Mouse (Mus musculus) stomach, postnatal 0 days (tissue): ENCODE measurements at regions not wholly inside any gene's neighbourhood (a gene's known extent, or its start where the extent isn't known, plus 50 kb on each side); places are given as distances from the start of the nearest gene placed in this dataset.

ENCODE experiments used
- ATAC-seq: fragments of 200-750 bp; cut with Nextera tagmentation; 2 replicates; pipeline ENCODE4 v1.8.0; 2017; ENCODE audit not compliant: low FRiP score, low TSS enrichment
- DNase-seq: peaks from one replicate; pipeline ENCODE4 v3.0.0-alpha.2; 2016; ENCODE audit warnings: low spot score
- H3K27ac ChIP-seq: fragments of 300-500 bp; sonication (generic); replicated peaks from 2 replicates; pipeline ENCODE4 v1.5.1; 2014; ENCODE audit warnings: mild to moderate bottlenecking, control low read depth
- H3K27me3 ChIP-seq: fragments of 300-500 bp; sonication (generic); 2 replicates; pipeline ENCODE4 v1.6.1; 2014; ENCODE audit warnings: low read length; ENCODE audit not compliant: control insufficient read depth, insufficient read depth
- H3K36me3 ChIP-seq: fragments of 300-500 bp; sonication (generic); 2 replicates; pipeline ENCODE4 v1.6.1; 2014; ENCODE audit warnings: low read length, mixed read lengths; ENCODE audit not compliant: control insufficient read depth, insufficient read depth
- H3K4me1 ChIP-seq: fragments of 300-500 bp; sonication (generic); replicated peaks from 2 replicates; pipeline ENCODE4 v1.6.1; 2014; ENCODE audit warnings: antibody characterized with exemption; ENCODE audit not compliant: control insufficient read depth, insufficient read depth
- H3K4me2 ChIP-seq: fragments of 300-500 bp; sonication (generic); replicated peaks from 2 replicates; pipeline ENCODE4 v1.6.1; 2014; ENCODE audit warnings: low read depth, mild to moderate bottlenecking, control low read depth, moderate library complexity
- H3K4me3 ChIP-seq: fragments of 300-500 bp; sonication (generic); 2 replicates; pipeline ENCODE4 v1.5.1; 2014; ENCODE audit warnings: low read depth, low read length, control low read depth
- H3K9ac ChIP-seq: fragments of 300-500 bp; sonication (generic); 2 replicates; pipeline ENCODE4 v1.6.1; 2014; ENCODE audit warnings: mild to moderate bottlenecking, low read length, control low read depth, mixed read lengths
- H3K9me3 ChIP-seq: fragments of 300-500 bp; sonication (generic); 2 replicates; pipeline ENCODE4 v1.6.1; 2016; ENCODE audit warnings: low read length; ENCODE audit not compliant: control insufficient read depth
- CTCF ChIP-seq: IDR thresholded peaks from 2 replicates; pipeline ENCODE4 v1.5.1; 2016; ENCODE audit warnings: antibody characterized with exemption, low read depth, mild to moderate bottlenecking, moderate library complexity
- EP300 ChIP-seq: optimal IDR thresholded peaks from 2 replicates; pipeline ENCODE3; 2016; ENCODE audit warnings: antibody characterized with exemption
- WGBS: fragments of 180-500 bp; shearing (Covaris S2); extraction: QIAGEN DNeasy Blood & Tissue Kit; methylation state at CpG from one replicate; pipeline ENCODE4 v1.1.7; 2014; 5-methylcytosine and 5-hydroxymethylcytosine counted together

DNA sequence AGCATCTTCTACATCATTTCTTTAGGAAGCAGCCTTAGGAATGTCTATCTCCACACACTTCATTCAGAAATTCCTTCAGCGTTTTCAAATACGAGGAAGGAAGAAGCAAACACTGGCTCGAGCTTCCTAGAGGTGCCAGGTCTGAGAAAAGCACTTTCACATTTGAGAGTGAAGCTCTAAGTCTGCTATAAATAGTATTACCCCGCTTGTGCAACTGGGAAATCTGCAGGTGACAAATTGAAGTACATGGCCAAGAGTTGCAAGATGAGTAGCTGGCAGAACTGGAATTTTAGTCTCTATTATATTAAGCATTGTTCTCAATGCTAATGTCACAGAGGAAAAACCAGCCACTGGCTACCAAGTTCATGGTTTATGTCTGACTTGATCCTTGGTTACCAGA lies 73.2 kb upstream of the Klf7 start:
- DNase-seq (no peak), ATAC-seq (no peak)
- TF ChIP-seq EP300, result no peak
- TF ChIP-seq CTCF, result no peak
- H3K4me3 ChIP-seq, result no peak overlapping the region
- no peak overlapping the region for H3K4me2 ChIP-seq
- no peaks in the 10 kb centered on the region for H3K4me1 ChIP-seq
- 37% methylated on average over 4 of the region's 4 CpGs for WGBS
- no peak overlapping the region for H3K27ac ChIP-seq
- H3K36me3 ChIP-seq, result no peaks in the 10 kb centered on the region
- no peaks in the 10 kb centered on the region for H3K27me3 ChIP-seq
- no peaks in the 10 kb centered on the region for H3K9me3 ChIP-seq
- H3K9ac ChIP-seq, result no peak overlapping the region

DNA sequence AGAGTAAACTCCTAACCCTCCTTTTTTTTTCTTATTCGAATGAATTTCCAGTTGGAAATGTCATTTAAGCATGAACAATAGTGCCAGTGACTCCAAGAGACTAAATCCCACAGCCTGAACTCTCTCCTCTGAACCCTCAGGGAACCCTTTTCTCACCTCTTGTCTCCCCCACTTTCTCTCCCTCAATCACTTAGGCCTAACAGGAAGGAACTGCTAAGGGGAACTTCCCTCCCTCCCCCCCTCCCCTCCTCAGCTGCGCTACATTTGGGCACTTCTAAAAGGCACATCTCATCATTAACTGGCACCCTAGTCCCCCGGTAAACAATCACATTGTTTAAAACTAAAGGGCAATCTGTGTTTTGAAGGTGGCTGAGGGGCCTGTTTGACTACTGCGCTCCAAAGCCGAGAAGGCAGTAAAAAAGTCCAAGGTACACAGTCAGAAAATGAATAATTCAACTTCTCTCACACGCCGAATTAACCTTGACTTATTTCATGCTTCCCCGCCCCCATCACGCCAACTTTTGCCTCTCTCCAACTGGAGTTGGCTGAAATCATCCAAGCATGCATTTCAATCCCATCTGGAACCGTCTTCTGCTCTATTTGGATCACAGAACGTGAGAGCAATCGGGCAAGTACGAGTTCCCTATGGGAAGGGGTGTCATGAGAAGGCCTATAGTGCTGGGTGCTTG lies 71.2 kb upstream of the Klf7 start:
- 46% methylated on average over 13 of the region's 13 CpGs for WGBS
- Histone ChIP-seq H3K27me3 (no peaks in the 10 kb centered on the region), H3K9ac (no peak overlapping the region), H3K36me3 (no peaks in the 10 kb centered on the region), H3K4me2 (no peak overlapping the region), H3K27ac (no peak overlapping the region), H3K4me1 (no peaks in the 10 kb centered on the region), H3K9me3 (no peaks in the 10 kb centered on the region), H3K4me3 (no peak overlapping the region)
- TF ChIP-seq CTCF (no peak), EP300 (no peak)
- ATAC-seq (no peak), DNase-seq (no peak)

DNA sequence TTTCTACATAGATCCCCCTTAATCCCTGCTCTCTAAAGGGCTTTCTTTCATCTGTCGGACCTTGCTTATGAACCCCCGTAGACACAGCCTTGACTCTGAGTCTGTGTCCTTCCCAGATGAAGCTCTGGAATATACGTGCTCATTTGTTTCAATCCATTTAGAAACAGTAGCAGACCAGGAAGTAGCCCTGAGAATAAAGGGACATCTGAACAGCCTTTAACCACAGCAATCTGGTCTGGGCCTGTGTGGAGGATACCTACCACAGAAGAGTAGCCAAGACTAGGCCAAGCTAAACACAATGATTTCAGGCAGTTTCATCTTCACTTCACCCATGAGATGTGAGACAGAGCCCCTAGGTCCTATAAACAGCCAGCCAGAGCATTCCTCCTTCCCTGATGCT lies 70.7 kb upstream of the Klf7 start:
- ATAC-seq (no peak), DNase-seq (no peak)
- no peak overlapping the region for H3K4me3 ChIP-seq
- no peak overlapping the region for H3K9ac ChIP-seq
- WGBS, result 74% methylated on average over 3 of the region's 3 CpGs
- H3K36me3 ChIP-seq, result no peaks in the 10 kb centered on the region
- no peak for TF ChIP-seq CTCF
- no peak for TF ChIP-seq EP300
- H3K4me1 ChIP-seq, result no peaks in the 10 kb centered on the region
- H3K27ac ChIP-seq, result no peak overlapping the region
- H3K9me3 ChIP-seq, result no peaks in the 10 kb centered on the region
- H3K4me2 ChIP-seq, result no peak overlapping the region
- H3K27me3 ChIP-seq, result no peaks in the 10 kb centered on the region

DNA sequence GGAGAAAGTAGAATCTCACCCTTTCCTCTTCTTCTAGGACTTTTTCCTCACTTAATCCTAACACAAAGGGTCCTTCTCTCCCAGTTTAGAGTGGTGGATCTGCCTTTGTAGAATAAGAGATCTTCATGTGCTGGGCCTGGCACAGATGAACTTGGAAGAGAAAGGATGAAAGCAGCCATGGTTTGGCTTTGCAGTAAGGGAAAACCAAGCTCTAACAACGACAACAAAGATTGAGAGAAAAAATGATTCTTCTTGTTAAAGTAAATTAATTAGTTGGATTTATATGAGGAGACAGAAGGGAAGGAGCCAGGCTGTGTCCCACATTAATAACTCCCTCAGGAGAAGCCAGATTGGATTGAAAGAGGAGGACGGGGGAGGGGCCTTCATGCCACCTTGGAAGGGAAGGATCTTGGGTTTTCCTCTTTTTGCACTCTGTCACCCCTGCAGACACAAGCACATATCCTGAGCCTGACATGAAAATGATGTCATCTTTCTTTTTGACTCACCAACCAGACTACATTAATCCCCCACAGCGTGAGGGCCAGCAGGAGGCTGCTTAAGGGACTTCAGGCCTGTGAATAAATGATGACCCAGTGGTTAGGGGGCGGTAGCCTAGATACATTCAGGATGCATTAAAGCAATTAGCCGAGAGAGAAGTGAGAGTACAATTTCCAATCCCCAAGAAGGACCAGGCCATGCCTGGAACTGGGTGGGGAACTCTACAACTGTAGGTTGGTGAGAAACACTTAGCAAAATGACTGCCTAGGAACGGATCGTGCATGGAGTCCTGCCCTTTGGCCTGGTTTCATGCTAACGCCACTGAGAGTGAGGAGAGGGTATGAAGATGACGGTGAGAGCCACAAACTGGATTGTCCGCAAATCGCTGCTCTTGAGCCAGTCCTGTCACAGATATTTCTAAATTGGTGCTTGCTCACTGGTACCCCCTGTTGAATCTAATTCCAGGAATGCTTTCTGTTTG lies 69.4 kb upstream of the Klf7 start:
- DNase-seq, result no peak
- no peaks in the 10 kb centered on the region for H3K27me3 ChIP-seq
- no peak overlapping the region for H3K4me3 ChIP-seq
- no peaks in the 10 kb centered on the region for H3K36me3 ChIP-seq
- H3K4me1 ChIP-seq, result no peaks in the 10 kb centered on the region
- TF ChIP-seq CTCF (no peak), EP300 (no peak)
- no peak overlapping the region for H3K4me2 ChIP-seq
- H3K27ac ChIP-seq, result no peak overlapping the region
- H3K9ac ChIP-seq, result no peak overlapping the region
- no peak for ATAC-seq
- no peaks in the 10 kb centered on the region for H3K9me3 ChIP-seq
- 74% methylated on average over 11 of the region's 11 CpGs for WGBS

DNA sequence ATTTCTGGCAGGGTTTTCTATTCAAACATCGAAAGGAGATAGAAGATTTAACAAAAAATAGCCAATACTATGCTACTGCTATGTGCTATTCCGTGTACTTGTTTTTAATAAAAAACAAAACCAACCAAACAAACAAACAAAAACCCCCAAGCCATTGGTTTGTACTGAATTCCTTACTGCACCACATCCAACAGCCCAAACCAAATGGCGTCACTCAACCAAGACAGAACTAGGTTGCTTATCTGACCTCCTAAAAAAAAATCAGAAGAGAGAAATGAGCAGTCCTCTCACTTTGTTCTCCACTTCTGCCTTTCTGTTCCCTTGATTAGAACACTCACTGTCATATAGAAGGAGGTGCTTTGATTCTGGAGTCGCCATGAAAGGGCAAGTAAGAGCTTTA lies 68.6 kb upstream of the Klf7 start:
- DNase-seq (no peak), ATAC-seq (no peak)
- Histone ChIP-seq H3K4me3 (no peak overlapping the region), H3K27ac (no peak overlapping the region), H3K27me3 (no peaks in the 10 kb centered on the region), H3K9me3 (no peaks in the 10 kb centered on the region), H3K4me2 (no peak overlapping the region), H3K4me1 (no peaks in the 10 kb centered on the region), H3K36me3 (no peaks in the 10 kb centered on the region), H3K9ac (no peak overlapping the region)
- no peak for TF ChIP-seq CTCF
- no peak for TF ChIP-seq EP300
- WGBS, result 83% methylated on average over 4 of the region's 4 CpGs

DNA sequence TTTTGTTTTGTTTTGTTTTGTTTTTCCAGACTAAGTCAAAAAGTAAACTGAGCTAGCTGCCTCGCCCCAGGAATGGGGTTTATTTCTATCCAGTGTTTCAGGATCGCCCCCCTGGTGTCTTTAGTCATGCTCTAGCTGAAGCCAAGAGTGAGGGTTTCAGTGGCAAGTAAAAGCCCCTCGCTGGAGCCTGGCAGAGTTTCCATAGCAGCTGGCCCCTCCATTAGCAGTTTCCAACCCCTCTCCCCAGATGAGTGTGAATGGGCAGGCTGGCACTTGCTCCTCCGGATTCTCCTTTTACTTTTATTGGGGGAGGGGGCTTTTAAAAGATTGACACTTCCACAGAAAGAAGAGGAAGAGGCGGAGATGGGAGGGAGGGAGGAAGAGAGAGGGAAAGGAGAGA lies 68.0 kb upstream of the Klf7 start:
- WGBS, result 28% methylated on average over 5 of the region's 5 CpGs
- H3K4me3 ChIP-seq, result no peak overlapping the region
- H3K36me3 ChIP-seq, result no peaks in the 10 kb centered on the region
- no peaks in the 10 kb centered on the region for H3K27me3 ChIP-seq
- H3K9me3 ChIP-seq, result no peaks in the 10 kb centered on the region
- DNase-seq (no peak), ATAC-seq (no peak)
- no peaks in the 10 kb centered on the region for H3K4me1 ChIP-seq
- H3K9ac ChIP-seq, result no peak overlapping the region
- no peak overlapping the region for H3K4me2 ChIP-seq
- TF ChIP-seq EP300 (no peak), CTCF (no peak)
- no peak overlapping the region for H3K27ac ChIP-seq
